Mouse (Mus musculus) frontal cortex, adult (tissue): ENCODE results near the gene Dennd5a.

ENCODE experiments used
- ATAC-seq: cut with Nextera tagmentation; 2 replicates; pipeline ENCODE4 v1.9.2; 2017; ENCODE audit warnings: mild to moderate bottlenecking, moderate library complexity, mixed read lengths; ENCODE audit not compliant: low TSS enrichment

Dennd5a gene

GRCm38 (mm10) chr7:109963707-109964106 lies 3.4 kb upstream of the Dennd5a start:
- ATAC-seq: no peak

GRCm38 (mm10) chr7:109962596-109962995 lies 2.3 kb upstream of the Dennd5a start:
- no peak for ATAC-seq

- no peak for ATAC-seq
Observed at GRCm38 (mm10) chr7:109961570-109961969, 1.3 kb upstream of the Dennd5a start.

GRCm38 (mm10) chr7:109960613-109961154 lies 414 bp upstream of the Dennd5a start:
- no peak for ATAC-seq

- ATAC-seq: no peak
Observed at GRCm38 (mm10) chr7:109958843-109959715, 1.2 kb downstream of the Dennd5a start.

DNA sequence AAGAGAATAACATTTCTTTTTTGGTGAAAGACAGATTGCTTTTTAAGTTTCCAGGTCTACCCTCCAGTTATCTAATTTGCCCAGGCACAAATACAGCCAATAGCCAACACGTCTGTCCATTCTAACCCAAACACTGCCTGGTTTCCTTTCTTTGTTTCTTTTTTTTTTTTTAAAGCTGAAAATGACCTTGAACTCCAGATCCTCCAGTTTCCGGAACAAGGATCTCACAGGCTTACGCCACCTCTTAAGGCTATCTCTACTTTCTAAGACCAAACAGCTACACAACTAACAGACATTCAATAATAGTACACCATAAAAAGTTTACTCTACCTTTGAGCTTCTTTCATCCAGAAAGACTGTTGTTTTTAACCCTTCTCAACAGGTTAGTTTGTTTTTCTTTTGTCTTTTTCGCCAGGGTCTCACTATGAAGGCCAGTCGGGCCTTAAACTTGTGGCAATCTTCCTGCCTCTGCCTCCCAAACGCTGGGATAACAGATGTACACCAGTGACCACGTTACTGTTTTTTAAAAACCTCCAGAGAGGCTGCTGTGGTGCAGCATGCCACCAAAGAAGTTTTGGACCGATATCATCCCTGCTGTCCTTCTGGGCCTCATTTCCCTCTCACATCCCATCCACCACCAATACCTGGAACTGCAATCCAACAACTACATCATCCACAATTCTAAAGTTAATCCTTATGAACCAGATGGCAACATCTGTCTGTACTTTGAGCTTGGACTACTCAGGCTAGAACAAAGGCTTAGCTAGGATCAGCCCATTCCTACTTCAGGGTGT lies 2.1 kb downstream of the Dennd5a start:
- no peak for ATAC-seq

GRCm38 (mm10) chr7:109954622-109955401 lies 5.5 kb downstream of the Dennd5a start:
- peak; percentile 20; the same call in 1 of the 2 replicates for ATAC-seq

GRCm38 (mm10) chr7:109951297-109951696 lies 9.0 kb downstream of the Dennd5a start:
- ATAC-seq: no peak

DNA sequence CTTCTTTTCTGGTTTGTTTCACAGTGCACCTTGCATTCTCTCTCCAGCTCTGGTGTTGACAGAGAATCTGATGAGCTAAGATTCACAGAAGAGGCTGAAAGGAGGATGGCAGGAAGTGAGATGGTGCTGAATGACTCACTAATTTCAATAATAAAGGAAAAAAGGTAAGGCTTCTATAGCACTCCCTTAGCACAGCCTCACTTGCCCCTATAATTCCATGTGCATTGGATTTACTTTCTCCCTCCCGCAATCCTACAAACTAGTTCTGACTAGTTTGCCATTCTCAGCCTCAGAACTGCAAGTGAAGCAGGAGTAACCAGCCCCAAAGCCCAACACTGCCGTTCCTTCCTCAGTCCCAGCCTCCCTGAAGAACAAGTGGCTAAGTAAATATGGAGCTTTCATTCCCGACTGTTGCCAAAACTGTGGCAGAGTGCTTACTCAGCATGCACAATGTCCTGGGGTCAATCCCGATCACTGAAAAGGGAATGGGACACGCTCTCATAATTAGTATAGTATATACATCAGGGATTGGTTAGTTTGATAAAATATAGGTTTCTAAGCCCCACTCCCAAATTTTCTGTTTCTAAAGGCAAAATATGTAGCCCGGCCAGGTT lies 15.7 kb downstream of the Dennd5a start:
- peak; percentile 44; the same call in 1 of the 2 replicates for ATAC-seq

GRCm38 (mm10) chr7:109929628-109930027 lies 30.6 kb downstream of the Dennd5a start:
- no peak for ATAC-seq

- ATAC-seq: peak; percentile 94
Observed at GRCm38 (mm10) chr7:109928365-109928764, 31.9 kb downstream of the Dennd5a start.

GRCm38 (mm10) chr7:109924965-109925364 lies 35.3 kb downstream of the Dennd5a start:
- ATAC-seq: no peak

- ATAC-seq: no peak
Observed at GRCm38 (mm10) chr7:109922889-109923288, 37.4 kb downstream of the Dennd5a start.

DNA sequence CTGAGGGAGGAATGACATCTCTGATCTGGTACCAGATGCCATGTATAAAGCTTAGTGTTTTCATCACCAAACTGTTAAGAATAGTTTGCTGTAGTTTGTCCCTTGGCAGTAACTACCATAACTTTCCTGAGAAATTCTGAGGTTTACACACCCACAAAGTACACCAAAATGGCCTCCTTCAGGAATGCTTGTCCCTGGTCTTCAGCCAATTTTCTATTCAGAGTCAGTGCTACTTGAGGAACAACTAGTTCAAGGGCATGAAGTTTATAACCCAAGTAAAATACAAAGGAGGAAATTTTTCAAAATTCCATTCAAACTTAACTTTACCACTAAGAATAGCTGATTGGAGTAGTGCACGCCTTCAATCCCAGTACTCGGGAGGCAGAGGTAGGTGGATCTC lies 54.1 kb downstream of the Dennd5a start:
- ATAC-seq: no peak

- ATAC-seq: no peak
Observed at GRCm38 (mm10) chr7:109900921-109901320, 59.3 kb downstream of the Dennd5a start.

GRCm38 (mm10) chr7:109898911-109899310 lies 61.4 kb downstream of the Dennd5a start:
- no peak for ATAC-seq

- peak; percentile 91 for ATAC-seq
Observed at GRCm38 (mm10) chr7:109892530-109892929, 67.7 kb downstream of the Dennd5a start.

DNA sequence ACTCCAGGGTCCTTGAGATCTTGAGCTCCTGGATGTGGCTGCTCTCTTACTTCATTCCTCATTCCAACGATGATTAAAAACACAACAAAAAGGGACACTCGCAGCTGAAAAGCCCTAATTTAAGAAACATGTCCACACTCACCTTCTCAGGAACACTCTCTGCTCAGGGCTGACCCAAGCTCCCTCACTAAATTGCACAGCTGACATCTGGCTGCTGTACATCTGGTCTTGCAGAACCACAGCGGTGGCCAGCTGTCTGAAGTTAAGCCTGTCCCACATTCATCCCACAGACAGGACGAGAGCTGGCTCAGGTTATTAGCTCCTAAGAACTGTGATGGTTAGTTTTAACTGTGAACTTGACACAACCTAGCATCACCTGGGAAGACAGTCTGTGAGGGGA lies 68.5 kb downstream of the Dennd5a start:
- no peak for ATAC-seq

DNA sequence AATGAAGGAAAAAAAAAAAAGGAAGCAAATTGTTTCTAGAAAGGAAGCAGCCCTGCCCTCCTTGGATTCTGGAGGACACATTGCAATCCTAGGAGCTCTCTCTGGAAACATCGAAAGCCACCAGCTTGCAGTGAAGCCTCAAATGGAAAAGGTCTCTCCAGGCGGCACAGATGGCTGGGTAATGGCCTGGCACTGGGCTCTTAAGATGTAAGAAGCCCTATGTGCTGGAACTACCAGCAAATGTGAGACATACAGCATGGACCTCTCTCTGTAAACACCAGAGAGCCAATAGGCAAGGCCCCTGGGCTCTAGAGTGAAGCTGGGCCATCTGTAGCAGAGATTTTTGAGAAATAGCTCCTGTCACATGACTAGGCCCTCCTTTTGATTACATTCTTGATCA lies 70.0 kb downstream of the Dennd5a start:
- ATAC-seq: no peak

GRCm38 (mm10) chr7:109889300-109889699 lies 71.0 kb downstream of the Dennd5a start:
- no peak for ATAC-seq

GRCm38 (mm10) chr7:109886249-109886648 lies 74.0 kb downstream of the Dennd5a start:
- ATAC-seq: no peak
